ENCODE assay signal across 22 mouse cellular contexts in the genomic region with DNA sequence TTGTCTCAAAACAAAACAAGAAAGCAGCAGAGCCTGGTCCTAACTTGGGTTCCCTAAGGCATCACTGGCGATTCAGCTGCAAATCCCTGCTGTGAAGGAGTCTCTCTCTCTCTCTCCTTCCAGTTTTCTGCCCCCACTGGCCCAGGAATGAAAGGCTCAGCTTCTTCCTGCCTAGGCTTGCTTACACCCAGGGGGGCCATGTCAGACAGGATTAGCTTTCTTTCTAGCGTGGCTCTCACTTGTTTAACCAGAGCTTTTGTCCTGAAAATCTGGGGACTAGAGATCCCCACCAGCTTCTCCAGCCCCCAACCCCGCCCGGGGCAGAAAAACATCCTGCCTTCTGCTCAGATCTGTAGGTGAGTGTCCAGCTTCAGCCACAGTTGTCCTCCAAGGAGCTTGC. TPM values are rescaled to one million over a fixed set of nuclear protein-coding genes. Genes with fewer than 3 reads are reported as not detected.
DNase-seq lines count a peak whose midpoint lies in the region; ATAC-seq and TF ChIP-seq lines count a peak whose summit lies in the region.
"Had no signal": no experiment of that assay in that cellular context is flagged by ENCODE, and none has a peak within 500 bp of the region (broad histone marks: within the 10 kb centered on the region; RNA-seq: fewer than 3 reads in every experiment).

No protein-coding gene starts in this region.

- no peaks in the 10 kb centered on the region for H3K36me3 ChIP-seq in midbrain, embryonic 11.5 days (ENCODE audit: control insufficient read depth, insufficient read depth, low read length)
- no peaks in the 10 kb centered on the region for H3K36me3 ChIP-seq in midbrain, embryonic 16.5 days (ENCODE audit: control insufficient read depth, insufficient read depth, low read length)
- no peaks in the 10 kb centered on the region for H3K36me3 ChIP-seq in ES-Bruce4 (ENCODE audit: control insufficient read depth, insufficient read depth, low read length, poor library complexity, severe bottlenecking)
- H3K36me3 ChIP-seq in embryonic facial prominence, embryonic 14.5 days (ENCODE audit: control insufficient read depth, insufficient read depth, low read length), result no peaks in the 10 kb centered on the region
- no peaks in the 10 kb centered on the region for H3K36me3 ChIP-seq in heart, embryonic 11.5 days (ENCODE audit: control insufficient read depth, insufficient read depth, low read length)
- H3K36me3 ChIP-seq: forebrain, embryonic 12.5 days; G1E; heart, embryonic 12.5 days; hindbrain, embryonic 10.5 days; intestine, embryonic 15.5 days had no signal

- TF ChIP-seq POLR2A in ES-Bruce4 (IDR thresholded peaks at IDR 0.05; ENCODE audit: insufficient read depth, low read length), result no peak

- WGBS in midbrain, embryonic 11.5 days, result 5% methylated on average over 4 of the region's 4 CpGs
- whole genome bisulfite sequencing in midbrain, embryonic 16.5 days, result 3% methylated on average over 4 of the region's 4 CpGs
- WGBS in embryonic facial prominence, embryonic 14.5 days, result 15% methylated on average over 4 of the region's 4 CpGs
- 27% methylated on average over 4 of the region's 4 CpGs for WGBS in heart, embryonic 11.5 days (ENCODE audit: insufficient replicate concordance)

- TF ChIP-seq EP300 in ES-Bruce4 (IDR thresholded peaks at IDR 0.05; ENCODE audit: insufficient read depth, low read depth, low read length), result no peak

- no peaks in the 10 kb centered on the region for H3K9me3 ChIP-seq in midbrain, embryonic 11.5 days (ENCODE audit: control insufficient read depth, low read length)
- no peaks in the 10 kb centered on the region for H3K9me3 ChIP-seq in midbrain, embryonic 16.5 days (replicated peaks; ENCODE audit: control insufficient read depth, low read length, poor library complexity, severe bottlenecking)
- H3K9me3 ChIP-seq in ES-Bruce4 (replicated peaks; ENCODE audit: control insufficient read depth, insufficient read depth, low read length, poor library complexity, severe bottlenecking), result no peaks in the 10 kb centered on the region
- H3K9me3 ChIP-seq in embryonic facial prominence, embryonic 14.5 days (ENCODE audit: control insufficient read depth, low read length), result no peaks in the 10 kb centered on the region
- H3K9me3 ChIP-seq in heart, embryonic 11.5 days (replicated peaks; ENCODE audit: control insufficient read depth, low read length), result 0 out of 2 replicates have a peak, but pooled peaks cover 3% of the 10 kb centered on the region
- H3K9me3 ChIP-seq: intestine, embryonic 15.5 days had no signal

- peaks cover 4% of the 10 kb centered on the region; the same call in 1 of the 2 replicates for H3K4me1 ChIP-seq in midbrain, embryonic 11.5 days (ENCODE audit: control insufficient read depth, insufficient read depth, low read length)
- H3K4me1 ChIP-seq in midbrain, embryonic 16.5 days (ENCODE audit: control insufficient read depth, insufficient read depth, low read length), result peaks cover 2% of the 10 kb centered on the region; the same call in 1 of the 2 replicates
- H3K4me1 ChIP-seq in ES-Bruce4 (ENCODE audit: control insufficient read depth, insufficient read depth, low read length), result peaks cover 5% of the 10 kb centered on the region
- no peaks in the 10 kb centered on the region for H3K4me1 ChIP-seq in embryonic facial prominence, embryonic 14.5 days (ENCODE audit: control insufficient read depth, insufficient read depth, low read length)
- H3K4me1 ChIP-seq in heart, embryonic 11.5 days (ENCODE audit: control insufficient read depth, insufficient read depth, low read length), result 0 out of 2 replicates have a peak, but pooled peaks cover 3% of the 10 kb centered on the region
- H3K4me1 ChIP-seq: intestine, embryonic 15.5 days had no signal

- H3K4me2 ChIP-seq in midbrain, embryonic 11.5 days, result no peak overlapping the region
- no peak overlapping the region for H3K4me2 ChIP-seq in midbrain, embryonic 16.5 days (ENCODE audit: low read length)
- H3K4me2 ChIP-seq in embryonic facial prominence, embryonic 14.5 days (ENCODE audit: low read depth, low read length), result no peak overlapping the region
- H3K4me2 ChIP-seq in heart, embryonic 11.5 days, result no peak overlapping the region
- H3K4me2 ChIP-seq: forebrain, embryonic 12.5 days; heart, embryonic 12.5 days; hindbrain, embryonic 14.5 days; intestine, embryonic 15.5 days had no signal

- no peaks in the 10 kb centered on the region; the same call in 1 of the 2 replicates for H3K27me3 ChIP-seq in midbrain, embryonic 11.5 days (ENCODE audit: control insufficient read depth, insufficient read depth, low read length)
- H3K27me3 ChIP-seq in midbrain, embryonic 16.5 days (ENCODE audit: control insufficient read depth, insufficient read depth, low read depth, low read length), result no peaks in the 10 kb centered on the region
- no peaks in the 10 kb centered on the region for H3K27me3 ChIP-seq in ES-Bruce4 (ENCODE audit: control insufficient read depth, insufficient read depth, low read length, poor library complexity, severe bottlenecking)
- H3K27me3 ChIP-seq in embryonic facial prominence, embryonic 14.5 days (replicated peaks; ENCODE audit: control insufficient read depth, insufficient read depth, low read length), result no peaks in the 10 kb centered on the region
- H3K27me3 ChIP-seq in heart, embryonic 11.5 days (ENCODE audit: control insufficient read depth, insufficient read depth, low read length), result no peaks in the 10 kb centered on the region
- H3K27me3 ChIP-seq: heart, embryonic 12.5 days; intestine, embryonic 15.5 days had no signal

- H3K4me3 ChIP-seq in midbrain, embryonic 11.5 days (ENCODE audit: low read depth, low read length), result no peak overlapping the region
- no peak overlapping the region for H3K4me3 ChIP-seq in midbrain, embryonic 16.5 days (ENCODE audit: low read depth, low read length)
- H3K4me3 ChIP-seq in ES-Bruce4 (ENCODE audit: low read depth, low read length), result no peak overlapping the region
- H3K4me3 ChIP-seq in embryonic facial prominence, embryonic 14.5 days (ENCODE audit: low read depth, low read length), result no peak overlapping the region
- H3K4me3 ChIP-seq in heart, embryonic 11.5 days (ENCODE audit: low read depth, low read length), result no peak overlapping the region
- H3K4me3 ChIP-seq: forebrain, embryonic 12.5 days; heart, adult 2 months; heart, embryonic 12.5 days; hindbrain, embryonic 10.5 days; intestine, embryonic 15.5 days had no signal

- no peak overlapping the region for H3K9ac ChIP-seq in midbrain, embryonic 11.5 days (ENCODE audit: low read length)
- no peak overlapping the region for H3K9ac ChIP-seq in midbrain, embryonic 16.5 days (ENCODE audit: low read depth, low read length)
- H3K9ac ChIP-seq in ES-Bruce4 (ENCODE audit: low read depth, poor library complexity, severe bottlenecking), result no peak overlapping the region
- H3K9ac ChIP-seq in embryonic facial prominence, embryonic 14.5 days (ENCODE audit: low read depth, low read length), result no peak overlapping the region
- H3K9ac ChIP-seq in heart, embryonic 11.5 days (ENCODE audit: low read depth, low read length), result no peak overlapping the region
- H3K9ac ChIP-seq: forebrain, embryonic 12.5 days; heart, embryonic 12.5 days; hindbrain, embryonic 14.5 days; intestine, embryonic 15.5 days had no signal

- ATAC-seq in midbrain, embryonic 11.5 days (ENCODE audit: low FRiP score), result no peak
- no peak for ATAC-seq in midbrain, embryonic 16.5 days
- no peak for ATAC-seq in embryonic facial prominence, embryonic 14.5 days (ENCODE audit: low read depth)
- no peak for ATAC-seq in heart, embryonic 11.5 days (replicated peaks; ENCODE audit: insufficient number of reproducible peaks, low FRiP score, low TSS enrichment)
- ATAC-seq: forebrain, embryonic 16.5 days; intestine, embryonic 15.5 days had no signal

- H3K27ac ChIP-seq in midbrain, embryonic 11.5 days (ENCODE audit: low read depth, low read length), result no peak overlapping the region
- H3K27ac ChIP-seq in midbrain, embryonic 16.5 days (ENCODE audit: low read length), result no peak overlapping the region
- peak overlapping the region; percentile 55 for H3K27ac ChIP-seq in ES-Bruce4 (ENCODE audit: insufficient read depth, low read length)
- no peak overlapping the region for H3K27ac ChIP-seq in embryonic facial prominence, embryonic 14.5 days (replicated peaks; ENCODE audit: low read depth, low read length)
- H3K27ac ChIP-seq in heart, embryonic 11.5 days (ENCODE audit: low read depth, low read length), result no peak overlapping the region
- H3K27ac ChIP-seq: forebrain, embryonic 12.5 days; heart, adult 2 months; hindbrain, embryonic 10.5 days; hindbrain, embryonic 14.5 days; intestine, embryonic 15.5 days had no signal

- DNase-seq in midbrain, embryonic 11.5 days (ENCODE audit: low spot score, missing footprints), result peak; percentile 75
- DNase-seq in NIH3T3 (ENCODE audit: low read depth), result peak; percentile 32
- peak; percentile 64 for DNase-seq in embryonic facial prominence, embryonic 14.5 days (ENCODE audit: low spot score)
- no peak for DNase-seq in natural killer cell, adult 2 months (ENCODE audit: low spot score in 2 of 2)
- DNase-seq: adrenal gland, postnatal 10 days; cerebellum, adult 18-20 months; cerebellum, postnatal 10 days; embryo, embryonic 11 days; gastrocnemius, postnatal 14 days; heart, adult 2 months had no signal

- TF ChIP-seq CTCF in ES-Bruce4 (IDR thresholded peaks at IDR 0.05; ENCODE audit: low read depth, low read length), result no peak

RNA-seq across cellular contexts. Expression of a gene that starts 13.0 kb away (rescaled TPM):
- not detected in 2 replicates for polyA plus RNA-seq in midbrain, embryonic 11.5 days (2014; fragmentation: Nextera tagmentation; extraction: Ambion mirVana)
- not detected in 2 replicates for polyA plus RNA-seq in midbrain, embryonic 16.5 days (2015; fragmentation: Nextera tagmentation; extraction: Ambion mirVana)
- not detected in 2 replicates for polyA plus RNA-seq in ES-Bruce4 (2011; ENCODE audit: insufficient read depth, insufficient read length, low read depth, missing spikeins)
- polyA plus RNA-seq in embryonic facial prominence, embryonic 14.5 days (2014; fragmentation: Nextera tagmentation; extraction: Ambion mirVana), result 0.28 TPM in 1 of 2 replicates, not detected in the other
- not detected in 2 replicates for polyA plus RNA-seq in heart, embryonic 11.5 days (2014; fragmentation: Nextera tagmentation; extraction: Ambion mirVana)
- polyA plus RNA-seq: forebrain, embryonic 12.5 days; forebrain, embryonic 16.5 days; G1E; heart, embryonic 12.5 days; hindbrain, embryonic 10.5 days; hindbrain, embryonic 14.5 days had no signal

RNA-seq across cellular contexts. Expression of a gene that starts 21.1 kb away (rescaled TPM):
- not detected in 2 replicates for polyA plus RNA-seq in midbrain, embryonic 11.5 days (2014; fragmentation: Nextera tagmentation; extraction: Ambion mirVana)
- polyA plus RNA-seq in midbrain, embryonic 16.5 days (2015; fragmentation: Nextera tagmentation; extraction: Ambion mirVana), result not detected in 2 replicates
- 0.46 TPM in 1 of 2 replicates, not detected in the other for polyA plus RNA-seq in ES-Bruce4 (2011; ENCODE audit: insufficient read depth, insufficient read length, low read depth, missing spikeins)
- polyA plus RNA-seq in embryonic facial prominence, embryonic 14.5 days (2014; fragmentation: Nextera tagmentation; extraction: Ambion mirVana), result 0.47 and 1.3 TPM in 2 replicates
- not detected in 2 replicates for polyA plus RNA-seq in heart, embryonic 11.5 days (2014; fragmentation: Nextera tagmentation; extraction: Ambion mirVana)
- polyA plus RNA-seq: forebrain, embryonic 12.5 days; forebrain, embryonic 16.5 days; G1E; heart, adult 2 months; heart, embryonic 12.5 days; hindbrain, embryonic 10.5 days; hindbrain, embryonic 14.5 days; intestine, embryonic 15.5 days had no signal

RNA-seq across cellular contexts. Expression of a gene that starts 36.5 kb away (rescaled TPM):
- 0.08 TPM in 1 of 2 replicates, not detected in the other for polyA plus RNA-seq in midbrain, embryonic 11.5 days (2014; fragmentation: Nextera tagmentation; extraction: Ambion mirVana)
- 0.07 and 0.09 TPM in 2 replicates for polyA plus RNA-seq in midbrain, embryonic 16.5 days (2015; fragmentation: Nextera tagmentation; extraction: Ambion mirVana)
- polyA plus RNA-seq in ES-Bruce4 (2011; ENCODE audit: insufficient read depth, insufficient read length, low read depth, missing spikeins), result 0.33 TPM in 1 of 2 replicates, not detected in the other
- 0.97 and 1.3 TPM in 2 replicates for polyA plus RNA-seq in embryonic facial prominence, embryonic 14.5 days (2014; fragmentation: Nextera tagmentation; extraction: Ambion mirVana)
- polyA plus RNA-seq in heart, embryonic 11.5 days (2014; fragmentation: Nextera tagmentation; extraction: Ambion mirVana), result 0.40 and 0.83 TPM in 2 replicates
- polyA plus RNA-seq: forebrain, embryonic 12.5 days; forebrain, embryonic 16.5 days; G1E had no signal

RNA-seq across cellular contexts. Expression of a gene that starts 38.0 kb away (rescaled TPM):
- polyA plus RNA-seq in midbrain, embryonic 11.5 days (2014; fragmentation: Nextera tagmentation; extraction: Ambion mirVana), result not detected in 2 replicates
- not detected in 2 replicates for polyA plus RNA-seq in midbrain, embryonic 16.5 days (2015; fragmentation: Nextera tagmentation; extraction: Ambion mirVana)
- polyA plus RNA-seq in ES-Bruce4 (2011; ENCODE audit: insufficient read depth, insufficient read length, low read depth, missing spikeins), result not detected in 2 replicates
- 0.04 TPM in 1 of 2 replicates, not detected in the other for polyA plus RNA-seq in embryonic facial prominence, embryonic 14.5 days (2014; fragmentation: Nextera tagmentation; extraction: Ambion mirVana)
- not detected in 2 replicates for polyA plus RNA-seq in heart, embryonic 11.5 days (2014; fragmentation: Nextera tagmentation; extraction: Ambion mirVana)
- polyA plus RNA-seq: forebrain, embryonic 12.5 days; forebrain, embryonic 16.5 days; G1E; heart, adult 2 months; heart, embryonic 12.5 days; heart, embryonic 16.5 days; hindbrain, embryonic 10.5 days; hindbrain, embryonic 14.5 days; intestine, embryonic 15.5 days had no signal

RNA-seq across cellular contexts. Expression of a gene that starts 55.1 kb away (rescaled TPM):
- polyA plus RNA-seq in midbrain, embryonic 11.5 days (2014; fragmentation: Nextera tagmentation; extraction: Ambion mirVana), result 0.14 TPM in 1 of 2 replicates, not detected in the other
- 0.07 and 0.14 TPM in 2 replicates for polyA plus RNA-seq in midbrain, embryonic 16.5 days (2015; fragmentation: Nextera tagmentation; extraction: Ambion mirVana)
- 1.3 and 2.5 TPM in 2 replicates for polyA plus RNA-seq in ES-Bruce4 (2011; ENCODE audit: insufficient read depth, insufficient read length, low read depth, missing spikeins)
- polyA plus RNA-seq in embryonic facial prominence, embryonic 14.5 days (2014; fragmentation: Nextera tagmentation; extraction: Ambion mirVana), result 0.08 TPM in 2 replicates
- polyA plus RNA-seq in heart, embryonic 11.5 days (2014; fragmentation: Nextera tagmentation; extraction: Ambion mirVana), result 0.29 and 0.62 TPM in 2 replicates
- polyA plus RNA-seq: G1E; gonadal fat pad, adult 2 months; heart, adult 2 months had no signal

Comparison
In these comparisons a context has a peak if more than half of its experiments do, and no peak if none do; other contexts are left out.
1. DNase-seq: peak in midbrain, embryonic 11.5 days (single experiment), NIH3T3 (single experiment) and embryonic facial prominence, embryonic 14.5 days (single experiment); none in natural killer cell, adult 2 months (0 of 2).